Mouse (Mus musculus) liver, adult 2 months (tissue): ENCODE measurements at regions not wholly inside any gene's neighbourhood (a gene's known extent, or its start where the extent isn't known, plus 50 kb on each side); places are given as distances from the start of the nearest gene placed in this dataset.

Experiments used
- DNase-seq: peaks from one replicate; pipeline ENCODE4 v3.0.0-alpha.2; 2011; ENCODE audit warnings: low read depth, low spot score; ENCODE audit errors: extremely low read depth
- H3K27ac ChIP-seq: fragments of 200-500 bp; replicated peaks from 2 replicates; pipeline ENCODE4 v1.5.1; 2012; ENCODE audit warnings: low read depth, mild to moderate bottlenecking, control low read depth, inconsistent platforms, low read length; ENCODE audit not compliant: insufficient read depth
- H3K27me3 ChIP-seq: fragments of 200-500 bp; 2 replicates; pipeline ENCODE4 v1.6.1; 2012; ENCODE audit warnings: mild to moderate bottlenecking, moderate library complexity, low read length, inconsistent platforms; ENCODE audit not compliant: control insufficient read depth, insufficient read depth
- H3K36me3 ChIP-seq: fragments of 200-500 bp; 2 replicates; pipeline ENCODE4 v1.6.1; 2012; ENCODE audit warnings: low read length, inconsistent platforms; ENCODE audit not compliant: control insufficient read depth, insufficient read depth
- H3K4me1 ChIP-seq: fragments of 200-500 bp; 2 replicates; pipeline ENCODE4 v1.6.1; 2011; ENCODE audit warnings: low read length; ENCODE audit not compliant: control insufficient read depth, insufficient read depth
- H3K4me3 ChIP-seq: fragments of 200-500 bp; 2 replicates; pipeline ENCODE4 v1.5.1; 2011; ENCODE audit warnings: low read depth, mild to moderate bottlenecking, control low read depth, low read length, moderate library complexity; ENCODE audit not compliant: insufficient read depth
- H3K79me2 ChIP-seq: fragments of 200-500 bp; 2 replicates; pipeline ENCODE4 v1.6.1; 2012; ENCODE audit warnings: inconsistent platforms, mild to moderate bottlenecking, low read length, moderate library complexity; ENCODE audit not compliant: control insufficient read depth, insufficient read depth
- H3K9ac ChIP-seq: fragments of 200-500 bp; 2 replicates; pipeline ENCODE4 v1.6.1; 2012; ENCODE audit warnings: low read depth, mild to moderate bottlenecking, control low read depth, inconsistent platforms, low read length
- CTCF ChIP-seq: fragments of 200-500 bp; IDR thresholded peaks from 2 replicates; pipeline ENCODE4 v1.5.1; 2011; ENCODE audit warnings: low read depth, low read length, control low read depth
- POLR2A ChIP-seq: fragments of 200-500 bp; IDR thresholded peaks from 2 replicates; pipeline ENCODE4 v1.6.1; 2011; ENCODE audit warnings: low read length, control low read depth; ENCODE audit not compliant: insufficient read depth; ENCODE audit errors: extremely low read depth
- WGBS: fragments of 180-500 bp; shearing (Covaris S2); methylation state at CpG from one replicate; pipeline ENCODE4 v1.1.7; 2018; 5-methylcytosine and 5-hydroxymethylcytosine counted together

GRCm38 (mm10) chr7:88960841-88961240 is 443.2 kb downstream of the Tmem135 start:
- no peak for DNase-seq
- H3K79me2 ChIP-seq: no peaks in the 10 kb centered on the region
- no peaks in the 10 kb centered on the region for H3K4me1 ChIP-seq
- TF ChIP-seq POLR2A: no peak
- no peak for TF ChIP-seq CTCF
- H3K27me3 ChIP-seq: no peaks in the 10 kb centered on the region
- H3K36me3 ChIP-seq: no peaks in the 10 kb centered on the region
- H3K9ac ChIP-seq: no peak overlapping the region
- H3K4me3 ChIP-seq: no peak overlapping the region
- H3K27ac ChIP-seq: no peak overlapping the region

- TF ChIP-seq POLR2A: no peak
- TF ChIP-seq CTCF: no peak
Observed at GRCm38 (mm10) chr7:88960190-88960589, 443.8 kb downstream of the Tmem135 start.

GRCm38 (mm10) chr7:88959332-88960124 is 444.5 kb downstream of the Tmem135 start:
- Histone ChIP-seq H3K36me3 (no peaks in the 10 kb centered on the region), H3K79me2 (no peaks in the 10 kb centered on the region), H3K9ac (no peak overlapping the region), H3K4me3 (no peak overlapping the region), H3K4me1 (no peaks in the 10 kb centered on the region), H3K27me3 (no peaks in the 10 kb centered on the region), H3K27ac (no peak overlapping the region)
- DNase-seq: no peak
- TF ChIP-seq POLR2A (no peak), CTCF (no peak)
- WGBS: 46% methylated on average over 6 of the region's 6 CpGs

More at GRCm38 (mm10) chr7:88960190-88960589, 443.8 kb downstream of the Tmem135 start:
- H3K27me3 ChIP-seq: no peaks in the 10 kb centered on the region
- no peaks in the 10 kb centered on the region for H3K36me3 ChIP-seq
- H3K79me2 ChIP-seq: no peaks in the 10 kb centered on the region
- no peak for DNase-seq
- 64% methylated on average over 4 of the region's 4 CpGs for WGBS
- no peak overlapping the region for H3K9ac ChIP-seq
- H3K27ac ChIP-seq: no peak overlapping the region
- H3K4me1 ChIP-seq: no peaks in the 10 kb centered on the region
- H3K4me3 ChIP-seq: no peak overlapping the region

- DNase-seq: no peak
- H3K27me3 ChIP-seq: no peaks in the 10 kb centered on the region
- no peaks in the 10 kb centered on the region for H3K4me1 ChIP-seq
- no peaks in the 10 kb centered on the region for H3K79me2 ChIP-seq
- H3K4me3 ChIP-seq: no peak overlapping the region
- 76% methylated on average over 3 of the region's 3 CpGs for WGBS
- H3K27ac ChIP-seq: no peak overlapping the region
- no peak for TF ChIP-seq CTCF
- no peak for TF ChIP-seq POLR2A
- no peaks in the 10 kb centered on the region for H3K36me3 ChIP-seq
- no peak overlapping the region for H3K9ac ChIP-seq
Observed at GRCm38 (mm10) chr7:88954978-88955377, 449.0 kb downstream of the Tmem135 start.

- no peaks in the 10 kb centered on the region for H3K79me2 ChIP-seq
- no peak overlapping the region for H3K27ac ChIP-seq
- H3K36me3 ChIP-seq: no peaks in the 10 kb centered on the region
- TF ChIP-seq POLR2A: no peak
- no peak for TF ChIP-seq CTCF
- H3K4me1 ChIP-seq: no peaks in the 10 kb centered on the region
- DNase-seq: no peak
- no peaks in the 10 kb centered on the region for H3K27me3 ChIP-seq
- no peak overlapping the region for H3K4me3 ChIP-seq
- no peak overlapping the region for H3K9ac ChIP-seq
Observed at GRCm38 (mm10) chr7:88945338-88945737, 458.7 kb downstream of the Tmem135 start.

GRCm38 (mm10) chr7:88944936-88945335 is 459.1 kb downstream of the Tmem135 start:
- no peak overlapping the region for H3K9ac ChIP-seq
- WGBS: 45% methylated on average over 2 of the region's 2 CpGs
- no peak for DNase-seq
- H3K79me2 ChIP-seq: no peaks in the 10 kb centered on the region
- H3K4me1 ChIP-seq: no peaks in the 10 kb centered on the region
- no peaks in the 10 kb centered on the region for H3K27me3 ChIP-seq
- no peak for TF ChIP-seq POLR2A
- no peak for TF ChIP-seq CTCF
- H3K4me3 ChIP-seq: no peak overlapping the region
- H3K36me3 ChIP-seq: no peaks in the 10 kb centered on the region
- H3K27ac ChIP-seq: no peak overlapping the region
